Mouse (Mus musculus): Measurements from ENCODE around the gene Tnfaip8l1. TPM values are rescaled to one million over a fixed set of nuclear protein-coding genes. Genes with fewer than 3 reads are reported as not detected.

Gene Tnfaip8l1
- polyA plus RNA-seq, 1 experiment from 2014 or later: 6.8 TPM

DNA sequence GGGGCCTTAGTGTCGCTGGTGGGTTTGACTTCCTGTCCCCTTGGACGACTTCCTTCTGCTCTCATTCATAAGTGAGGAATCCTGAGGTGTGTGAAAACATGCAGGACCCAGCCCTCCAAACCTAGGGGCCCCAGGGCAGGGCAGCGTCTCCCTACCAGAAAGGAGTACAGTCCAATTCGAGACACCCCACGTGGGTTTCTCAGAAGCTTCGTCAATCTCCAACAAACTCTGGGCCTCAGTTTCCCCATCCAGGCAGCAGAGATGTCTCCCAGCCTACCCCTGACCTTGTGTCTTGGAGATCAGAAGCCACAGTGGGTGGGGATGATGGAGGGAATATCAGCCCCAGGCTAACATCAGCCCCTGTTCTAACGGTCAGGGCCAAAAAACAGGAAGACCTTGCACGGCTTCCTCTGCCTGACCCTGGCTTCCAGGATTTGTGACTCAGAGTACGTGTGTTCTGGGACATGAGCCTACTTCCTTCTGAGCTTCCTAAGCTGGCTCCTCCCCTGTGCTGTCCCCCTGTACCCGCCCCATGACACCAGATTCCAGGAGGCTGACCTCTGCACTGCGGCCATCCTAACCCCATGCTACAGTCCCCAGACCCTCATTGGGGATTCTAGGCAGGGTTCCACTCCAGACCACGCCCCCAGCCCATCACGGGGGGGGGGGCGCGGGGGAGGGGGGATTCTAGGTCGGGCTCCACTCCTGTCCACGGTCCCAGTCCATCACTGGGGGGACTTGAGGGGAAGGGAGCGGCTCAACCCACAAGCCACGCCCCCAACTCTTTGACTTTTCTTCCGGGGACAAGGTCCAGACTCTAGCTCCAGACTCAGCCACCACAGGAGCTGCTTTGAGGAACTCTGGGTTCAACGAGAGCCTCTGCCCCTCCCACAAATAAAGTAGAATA lies 28.6 kb upstream of the Tnfaip8l1 start:
- H3K36me3 ChIP-seq (ENCODE audit: control insufficient read depth, insufficient read depth, low read length): no peaks in the 10 kb centered on the region
- H3K4me3 ChIP-seq (ENCODE audit: low read depth, low read length): peak overlapping the region; percentile 54
- peaks cover 5% of the 10 kb centered on the region for H3K27me3 ChIP-seq (replicated peaks; ENCODE audit: control insufficient read depth, insufficient read depth, low read length)
- DNase-seq (ENCODE audit: low spot score) (peak; percentile 73), ATAC-seq (replicated peaks; ENCODE audit: low FRiP score) (peak; percentile 70)
- H3K4me2 ChIP-seq: peak overlapping the region; percentile 92
- H3K9me3 ChIP-seq (ENCODE audit: control insufficient read depth, low read length): no peaks in the 10 kb centered on the region
- peaks cover 24% of the 10 kb centered on the region for H3K4me1 ChIP-seq (replicated peaks; ENCODE audit: control insufficient read depth, insufficient read depth, low read length)
- H3K27ac ChIP-seq (ENCODE audit: low read depth, low read length): peak overlapping the region; percentile 77
- 9% methylated on average over 18 of the region's 21 CpGs for WGBS
- peak overlapping the region; percentile 35 for H3K9ac ChIP-seq (ENCODE audit: low read depth, low read length)

DNA sequence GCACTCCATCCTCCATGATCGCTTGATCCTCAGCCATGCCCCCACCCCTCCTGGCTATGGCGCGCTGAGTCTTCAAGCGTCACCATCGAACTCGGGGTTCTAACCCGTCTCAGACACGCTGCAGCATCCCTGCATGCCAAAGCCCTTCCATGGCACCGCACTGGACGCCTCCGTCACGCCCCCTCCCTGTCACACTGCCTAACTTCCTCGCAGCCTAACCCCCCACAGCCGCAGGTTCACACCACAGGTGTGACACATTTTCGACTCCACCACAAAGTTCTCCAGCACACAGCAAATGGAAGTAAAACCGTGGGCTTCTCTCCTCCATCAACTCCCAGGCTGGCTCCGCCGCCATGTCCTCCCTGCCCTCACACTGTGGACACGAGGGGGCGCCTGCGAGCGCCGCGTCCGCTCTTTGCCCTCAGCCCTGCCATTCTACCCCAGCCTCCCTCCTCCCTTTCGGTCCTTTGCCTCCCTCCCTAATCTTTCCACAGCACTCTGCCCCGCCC lies 27.8 kb upstream of the Tnfaip8l1 start:
- peak overlapping the region; percentile 77; the same call in 1 of the 2 replicates for H3K27ac ChIP-seq (ENCODE audit: low read depth, low read length)
- H3K9ac ChIP-seq (ENCODE audit: low read depth, low read length): 0 out of 2 replicates have a peak overlapping the region, but pooled peaks have one; percentile 44

DNA sequence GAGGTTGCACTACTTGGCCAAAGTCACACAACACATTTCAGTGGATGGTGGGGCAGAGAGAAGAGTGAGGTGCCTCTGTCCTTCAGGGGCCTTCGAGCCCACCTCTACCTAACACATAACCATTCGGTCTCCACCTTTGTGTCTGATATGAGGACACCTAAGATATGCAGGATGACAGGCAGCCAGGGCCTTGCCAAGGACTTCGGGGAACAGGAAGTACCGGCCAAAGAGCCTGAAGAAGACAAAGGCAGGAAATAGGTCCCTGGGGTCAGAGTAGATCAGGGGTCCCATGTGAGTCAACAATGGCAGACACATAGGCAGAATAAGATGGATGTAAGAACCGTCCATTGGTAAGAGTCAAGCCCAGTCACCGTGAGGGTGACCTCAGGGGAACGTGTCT lies 25.7 kb upstream of the Tnfaip8l1 start:
- Histone ChIP-seq H3K4me2 (no peak overlapping the region), H3K36me3 (ENCODE audit: control insufficient read depth, insufficient read depth, low read length) (no peaks in the 10 kb centered on the region), H3K4me1 (replicated peaks; ENCODE audit: control insufficient read depth, insufficient read depth, low read length) (peaks cover 32% of the 10 kb centered on the region), H3K27ac (ENCODE audit: low read depth, low read length) (no peak overlapping the region), H3K9ac (ENCODE audit: low read depth, low read length) (no peak overlapping the region), H3K9me3 (ENCODE audit: control insufficient read depth, low read length) (no peaks in the 10 kb centered on the region), H3K4me3 (ENCODE audit: low read depth, low read length) (no peak overlapping the region), H3K27me3 (replicated peaks; ENCODE audit: control insufficient read depth, insufficient read depth, low read length) (peaks cover 33% of the 10 kb centered on the region)
- WGBS: 69% methylated on average over 7 of the region's 7 CpGs
- ATAC-seq (replicated peaks; ENCODE audit: low FRiP score): no peak
- DNase-seq (ENCODE audit: low spot score): no peak

More for the DNA sequence above, 27.8 kb upstream of the Tnfaip8l1 start:
- Histone ChIP-seq H3K27me3 (replicated peaks; ENCODE audit: control insufficient read depth, insufficient read depth, low read length) (peaks cover 13% of the 10 kb centered on the region), H3K4me2 (peak overlapping the region; percentile 92), H3K36me3 (ENCODE audit: control insufficient read depth, insufficient read depth, low read length) (no peaks in the 10 kb centered on the region), H3K4me1 (replicated peaks; ENCODE audit: control insufficient read depth, insufficient read depth, low read length) (peaks cover 27% of the 10 kb centered on the region), H3K4me3 (ENCODE audit: low read depth, low read length) (peak overlapping the region; percentile 54), H3K9me3 (ENCODE audit: control insufficient read depth, low read length) (no peaks in the 10 kb centered on the region)
- 2% methylated on average over 27 of the region's 27 CpGs for WGBS
- DNase-seq (ENCODE audit: low spot score): peak; percentile 73
- peak; percentile 57 for ATAC-seq (replicated peaks; ENCODE audit: low FRiP score)

DNA sequence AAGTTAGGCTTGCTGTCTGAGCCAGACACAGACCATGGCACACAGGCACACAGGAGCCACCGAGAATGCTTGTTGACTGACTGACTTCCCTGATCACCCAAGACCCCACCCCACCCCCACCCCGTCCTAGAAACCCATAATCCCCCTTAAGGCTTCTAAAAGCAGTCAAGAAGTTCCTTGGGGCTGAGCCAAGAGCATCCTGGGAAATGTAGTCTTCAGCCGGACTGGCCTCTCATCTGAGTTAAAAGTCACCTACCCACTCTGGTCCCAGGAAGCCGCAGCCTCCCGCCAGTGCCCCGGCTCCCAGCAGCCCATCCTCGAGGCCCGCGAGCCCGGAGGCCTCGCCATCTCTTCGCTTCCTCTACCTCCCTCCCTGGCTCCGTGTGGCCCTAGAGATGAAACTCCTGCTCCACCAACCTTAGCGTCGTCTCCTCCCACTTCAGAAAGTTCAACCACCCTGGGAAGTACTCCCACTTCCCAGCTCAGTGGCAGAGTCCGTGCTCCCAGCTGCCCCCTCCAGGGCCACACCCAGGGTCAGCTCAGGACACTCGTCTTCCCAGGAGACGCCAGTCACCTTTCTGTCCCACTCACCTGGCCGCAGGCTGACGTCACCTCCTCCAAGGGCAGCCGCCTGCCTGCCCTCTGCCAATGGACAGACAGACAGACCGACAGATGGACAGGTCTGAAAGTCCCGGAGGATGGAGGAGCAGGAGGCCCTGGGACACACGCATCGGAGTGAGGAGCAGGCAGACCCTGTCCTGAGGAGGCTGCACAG lies 24.3 kb upstream of the Tnfaip8l1 start:
- Histone ChIP-seq H3K4me3 (ENCODE audit: low read depth, low read length) (no peak overlapping the region), H3K27ac (ENCODE audit: low read depth, low read length) (no peak overlapping the region), H3K9ac (ENCODE audit: low read depth, low read length) (no peak overlapping the region), H3K36me3 (ENCODE audit: control insufficient read depth, insufficient read depth, low read length) (no peaks in the 10 kb centered on the region), H3K9me3 (ENCODE audit: control insufficient read depth, low read length) (no peaks in the 10 kb centered on the region), H3K4me1 (replicated peaks; ENCODE audit: control insufficient read depth, insufficient read depth, low read length) (peaks cover 40% of the 10 kb centered on the region), H3K4me2 (peak overlapping the region; percentile 3), H3K27me3 (replicated peaks; ENCODE audit: control insufficient read depth, insufficient read depth, low read length) (peaks cover 47% of the 10 kb centered on the region)
- 23% methylated on average over 25 of the region's 25 CpGs for WGBS
- DNase-seq (ENCODE audit: low spot score): no peak
- ATAC-seq (replicated peaks; ENCODE audit: low FRiP score): no peak

DNA sequence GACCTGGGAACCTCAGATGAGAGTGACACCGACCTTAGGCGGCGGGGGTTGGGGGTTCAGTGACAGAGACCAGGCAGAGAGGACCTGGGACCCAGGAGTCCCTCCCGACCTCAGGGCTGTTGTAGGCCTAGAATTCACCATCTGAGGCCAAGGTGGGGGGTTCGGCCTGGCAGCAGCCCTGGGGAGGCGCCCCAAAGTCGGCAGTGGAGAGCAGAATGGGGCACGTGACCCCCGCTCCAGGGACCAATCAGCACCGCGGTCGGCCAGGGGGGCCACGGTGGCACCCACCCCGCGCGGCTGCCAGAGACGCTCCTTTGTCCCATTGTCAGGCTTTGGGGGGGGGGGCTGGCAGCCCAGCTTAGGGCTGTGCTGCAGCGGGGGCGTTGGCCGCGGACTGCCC lies 22.9 kb upstream of the Tnfaip8l1 start:
- H3K4me3 ChIP-seq (ENCODE audit: low read depth, low read length): peak overlapping the region; percentile 70
- ATAC-seq (replicated peaks; ENCODE audit: low FRiP score) (no peak; the same call in 1 of the 2 replicates), DNase-seq (ENCODE audit: low spot score) (no peak)
- peak overlapping the region; percentile 52 for H3K9ac ChIP-seq (ENCODE audit: low read depth, low read length)
- peak overlapping the region; percentile 99 for H3K4me2 ChIP-seq
- no peaks in the 10 kb centered on the region for H3K36me3 ChIP-seq (ENCODE audit: control insufficient read depth, insufficient read depth, low read length)
- H3K9me3 ChIP-seq (ENCODE audit: control insufficient read depth, low read length): no peaks in the 10 kb centered on the region
- 9% methylated on average over 17 of the region's 21 CpGs for WGBS
- peaks cover 60% of the 10 kb centered on the region for H3K27me3 ChIP-seq (replicated peaks; ENCODE audit: control insufficient read depth, insufficient read depth, low read length)
- H3K4me1 ChIP-seq (replicated peaks; ENCODE audit: control insufficient read depth, insufficient read depth, low read length): peaks cover 28% of the 10 kb centered on the region
- H3K27ac ChIP-seq (ENCODE audit: low read depth, low read length): no peak overlapping the region

DNA sequence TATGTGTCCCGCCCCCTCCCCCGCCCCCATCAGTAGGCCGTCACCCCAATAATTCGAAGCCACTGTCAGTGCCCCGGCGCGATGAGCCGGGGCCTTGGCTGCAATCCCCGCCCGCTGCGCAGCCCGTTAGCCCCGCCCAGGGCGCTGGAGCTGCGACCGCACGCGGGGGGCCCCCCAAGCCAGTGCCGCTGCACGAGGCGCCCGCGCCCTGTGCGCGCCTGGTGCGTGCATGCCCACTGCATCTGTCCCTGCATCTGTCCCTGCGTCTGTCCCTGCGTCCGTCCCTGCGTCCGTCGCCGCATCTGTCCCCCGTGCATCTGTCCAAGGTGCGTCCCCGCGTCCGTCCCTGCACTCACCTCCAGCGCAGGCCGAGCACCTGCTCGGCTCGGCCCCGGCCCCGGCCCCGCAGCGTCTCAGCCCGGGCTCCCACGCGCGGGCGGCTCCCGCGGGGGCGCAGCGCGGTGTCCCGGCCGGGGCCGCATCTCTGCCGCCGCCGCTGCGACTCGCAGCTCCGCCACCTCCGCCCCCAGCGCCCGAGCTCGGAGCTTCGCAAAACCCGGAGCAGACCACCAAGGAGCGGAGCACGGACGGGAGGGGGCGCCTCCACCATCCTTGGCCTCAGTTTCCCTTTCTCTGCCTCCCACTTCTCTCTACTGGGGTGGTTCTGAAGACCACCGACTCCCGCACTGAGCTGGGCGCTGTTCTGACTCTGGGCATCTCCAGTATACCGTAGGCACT lies 22.2 kb upstream of the Tnfaip8l1 start, which contains the start of gene Sema6b:
Gene Sema6b (minus strand): TSS at position 486 of the 738 bp plus-strand sequence.
- H3K4me2 ChIP-seq: peak within 1 kb of the TSS; percentile 99
- no peaks in the 10 kb centered on the region for H3K36me3 ChIP-seq (ENCODE audit: control insufficient read depth, insufficient read depth, low read length)
- H3K9ac ChIP-seq (ENCODE audit: low read depth, low read length): peak within 1 kb of the TSS; percentile 52
- peak; percentile 43 for ATAC-seq (replicated peaks; ENCODE audit: low FRiP score)
- DNase-seq (ENCODE audit: low spot score): peak; percentile 78
- no peaks in the 10 kb centered on the region for H3K9me3 ChIP-seq (ENCODE audit: control insufficient read depth, low read length)
- peak within 1 kb of the TSS; percentile 70 for H3K4me3 ChIP-seq (ENCODE audit: low read depth, low read length)
- 2% methylated on average over 65 of the region's 79 CpGs for WGBS
- peaks cover 21% of the 10 kb centered on the region for H3K4me1 ChIP-seq (replicated peaks; ENCODE audit: control insufficient read depth, insufficient read depth, low read length)
- peaks cover 67% of the 10 kb centered on the region for H3K27me3 ChIP-seq (replicated peaks; ENCODE audit: control insufficient read depth, insufficient read depth, low read length)
- no peak within 1 kb of the TSS for H3K27ac ChIP-seq (ENCODE audit: low read depth, low read length)

DNA sequence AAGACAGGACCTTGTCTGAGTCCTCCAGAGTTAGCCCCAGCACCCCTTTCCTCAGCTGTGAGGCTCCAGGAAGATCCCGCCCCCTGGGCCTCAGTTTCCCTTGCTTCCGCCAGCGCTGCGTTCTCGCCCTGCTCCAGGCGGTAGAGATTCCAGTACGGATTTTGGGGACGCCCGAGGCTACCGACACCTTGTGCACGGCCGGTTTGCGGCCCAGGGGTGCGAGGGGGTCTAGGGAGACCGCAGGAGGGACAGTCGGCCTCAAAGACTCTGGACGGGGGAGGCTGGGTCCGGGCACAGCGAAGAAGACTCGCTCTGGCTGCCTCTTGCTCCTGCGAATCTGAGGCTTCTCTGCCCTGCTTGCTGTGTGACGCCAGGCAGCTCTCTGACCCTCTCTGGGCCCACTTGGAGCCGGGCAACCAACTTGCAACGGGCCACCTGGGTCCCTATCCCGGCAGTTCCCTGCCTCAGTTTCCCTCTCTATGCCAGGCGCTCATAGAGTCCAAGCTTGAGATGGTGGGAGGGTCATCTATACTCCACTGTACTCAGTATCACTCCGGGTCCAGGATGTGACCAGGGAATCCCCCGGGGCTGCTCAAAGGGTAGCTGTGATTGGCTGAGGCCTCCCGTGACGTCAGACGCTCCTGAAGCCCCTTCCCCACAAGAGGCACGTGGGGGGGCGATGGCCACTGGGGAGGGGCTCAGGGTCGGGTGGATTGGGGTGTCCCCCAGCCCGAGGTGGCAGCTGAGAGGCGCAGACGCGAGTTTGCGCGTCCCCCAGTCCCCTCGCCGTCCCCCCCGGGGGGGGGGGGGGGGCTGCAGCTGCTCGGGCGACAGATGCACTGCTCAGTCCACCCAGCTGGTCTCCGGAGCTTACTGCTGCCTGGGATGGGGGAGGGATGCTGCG lies 20.3 kb upstream of the Tnfaip8l1 start:
- ATAC-seq (replicated peaks; ENCODE audit: low FRiP score) (no peak; the same call in 1 of the 2 replicates), DNase-seq (ENCODE audit: low spot score) (no peak)

More for the DNA sequence above, 20.3 kb upstream of the Tnfaip8l1 start:
- 1% methylated on average over 43 of the region's 47 CpGs for WGBS
- Histone ChIP-seq H3K4me3 (ENCODE audit: low read depth, low read length) (peak overlapping the region; percentile 42), H3K36me3 (ENCODE audit: control insufficient read depth, insufficient read depth, low read length) (no peaks in the 10 kb centered on the region), H3K4me2 (peak overlapping the region; percentile 76), H3K9me3 (ENCODE audit: control insufficient read depth, low read length) (no peaks in the 10 kb centered on the region), H3K9ac (ENCODE audit: low read depth, low read length) (0 out of 2 replicates have a peak overlapping the region, but pooled peaks have one; percentile 14), H3K27ac (ENCODE audit: low read depth, low read length) (no peak overlapping the region), H3K4me1 (replicated peaks; ENCODE audit: control insufficient read depth, insufficient read depth, low read length) (peaks cover 20% of the 10 kb centered on the region), H3K27me3 (replicated peaks; ENCODE audit: control insufficient read depth, insufficient read depth, low read length) (peaks cover 86% of the 10 kb centered on the region)

Measured in liver, embryonic 11.5 days (tissue).